Mouse (Mus musculus) liver (tissue): Measurements from ENCODE around the gene Esr2.
"Not testable (repeated sequence)": the region's sequence is repeated elsewhere in the genome, so short reads cannot be mapped to it uniquely, and the experiment has no call there.

Experiments used
- DNase-seq: peaks from one replicate; pipeline ENCODE4 v3.0.0-alpha.2; 2020; ENCODE audit warnings: mixed read lengths

Gene Esr2

DNA sequence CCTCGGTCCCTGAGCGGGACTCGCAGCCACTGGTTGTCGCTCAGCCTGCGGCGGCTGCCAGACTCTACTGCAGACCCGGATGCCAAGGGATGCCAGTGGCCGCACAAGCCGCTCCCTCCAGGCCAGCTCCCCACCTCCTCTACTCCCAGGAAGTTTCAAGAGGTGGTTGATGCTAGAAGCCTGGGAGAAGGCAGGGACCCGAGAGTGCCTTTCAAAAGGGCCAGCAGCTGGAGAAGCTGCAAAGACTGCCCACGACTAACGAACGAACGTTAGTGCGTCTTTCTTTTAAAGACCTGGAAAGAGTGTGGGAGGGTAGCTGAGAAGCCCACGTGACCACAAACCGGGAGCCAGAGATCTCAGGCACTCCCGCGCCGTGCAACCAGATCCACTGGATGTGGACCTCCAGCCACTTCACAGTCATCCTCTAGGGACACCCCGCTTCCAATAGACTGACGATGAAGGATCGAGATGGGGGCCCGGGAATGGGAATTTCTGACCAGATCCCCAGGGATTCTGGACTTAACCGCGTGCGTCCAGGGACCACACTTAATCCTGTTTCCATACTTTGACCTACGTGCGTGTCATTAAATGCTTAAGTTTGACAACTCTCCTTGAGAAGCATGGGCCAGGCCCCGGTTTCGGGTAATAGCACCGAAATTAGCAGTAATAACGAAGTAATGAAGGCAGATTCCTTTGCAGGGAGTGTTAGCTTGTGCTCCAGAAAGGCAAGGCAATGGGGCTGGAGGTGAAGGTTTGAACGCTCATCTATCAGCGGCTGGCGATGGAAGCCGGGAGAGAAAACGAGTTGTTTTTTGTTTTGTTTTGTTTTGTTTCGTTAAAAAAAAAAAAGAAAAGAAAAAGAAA is at the start of gene Esr2:
TSS of gene Esr2 (minus strand) at position 260 of the 864 bp plus-strand sequence.
- DNase-seq: no peak

DNA sequence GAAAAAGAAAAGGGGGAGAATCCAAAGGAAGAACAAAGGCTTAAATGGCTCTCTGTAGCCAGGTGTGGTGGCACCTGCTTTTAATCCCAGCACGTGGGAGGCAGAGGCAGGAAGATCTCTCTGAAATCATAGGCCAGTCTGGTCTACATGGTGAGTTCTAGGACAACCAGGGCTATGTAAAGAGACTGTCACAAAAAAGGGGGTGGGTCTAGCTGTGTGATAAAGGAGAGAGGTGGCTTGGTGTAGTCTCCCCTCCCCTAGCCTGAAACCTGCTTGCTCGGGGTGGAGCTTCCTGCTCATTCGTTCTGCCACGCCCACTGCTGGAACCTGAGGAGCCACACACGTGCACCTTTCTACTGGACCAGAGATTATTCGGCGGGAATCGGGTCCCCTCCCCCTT is 45.0 kb upstream of the Esr2 start:
- not testable (repeated sequence) for DNase-seq

DNA sequence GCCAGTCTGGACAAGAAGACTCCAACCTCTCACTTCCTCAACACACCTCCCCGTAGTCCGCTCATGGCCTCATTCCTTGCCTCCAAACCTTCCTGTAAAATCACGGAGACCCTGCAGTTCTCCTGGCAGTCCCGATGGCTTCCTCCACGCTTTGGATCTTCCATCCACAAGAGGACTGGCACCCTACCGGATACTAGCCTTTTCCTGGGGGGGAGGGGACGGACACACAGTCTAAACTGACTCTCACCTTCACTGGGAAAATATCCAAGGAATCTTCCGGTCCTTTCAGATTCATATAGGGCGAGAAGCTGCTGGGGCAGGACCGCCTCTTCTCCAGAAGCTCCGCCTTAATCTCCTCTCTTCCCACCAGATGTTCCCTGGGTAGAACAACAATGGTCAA is 39.7 kb upstream of the Esr2 start:
- no peak for DNase-seq

DNA sequence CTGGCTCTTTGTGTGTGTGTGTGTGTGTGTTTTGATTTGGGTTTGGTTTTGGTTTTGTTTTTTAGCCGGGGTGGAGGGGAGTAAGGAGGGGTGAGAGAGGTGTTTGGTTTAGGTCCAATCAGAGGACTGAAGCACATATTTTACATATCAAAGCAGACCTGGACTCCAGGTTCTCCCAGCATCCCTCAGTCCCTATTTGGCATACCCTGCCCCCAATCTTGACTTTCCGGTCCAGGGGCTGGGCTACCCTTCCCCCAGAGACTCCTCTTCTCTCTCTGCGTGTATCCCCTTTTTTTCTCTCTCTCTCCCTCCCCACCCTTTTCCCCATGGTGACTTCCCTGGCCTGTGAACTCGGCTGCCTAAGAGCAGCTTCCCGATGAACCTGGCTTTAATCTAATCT is 38.1 kb upstream of the Esr2 start:
- no peak for DNase-seq

DNA sequence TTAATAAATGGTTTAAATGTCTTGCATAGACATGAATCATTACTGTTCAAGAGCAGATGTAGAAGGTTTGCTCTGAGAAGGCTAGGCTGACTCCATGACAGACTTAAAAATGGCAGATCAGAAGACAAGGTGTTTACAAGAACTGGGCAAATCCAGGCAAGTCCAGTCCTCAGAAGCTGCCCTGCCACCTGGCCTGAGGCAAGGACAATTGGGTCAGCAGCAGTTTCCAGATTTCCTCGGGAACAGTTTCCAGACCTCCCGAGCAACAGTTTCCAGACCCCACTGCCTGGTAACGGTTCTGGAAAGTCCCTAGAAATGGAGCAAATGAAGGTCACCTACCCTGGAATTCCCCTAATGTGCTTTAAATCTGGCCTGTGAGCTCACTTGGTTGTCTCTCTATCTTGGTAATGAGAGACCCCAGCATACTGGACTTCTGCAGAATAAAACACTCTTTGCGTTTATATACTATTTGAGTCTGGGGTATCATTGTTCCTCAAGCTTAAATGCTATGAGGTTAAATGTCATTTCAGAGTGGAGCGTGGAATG is 32.4 kb upstream of the Esr2 start:
- DNase-seq: no peak

DNA sequence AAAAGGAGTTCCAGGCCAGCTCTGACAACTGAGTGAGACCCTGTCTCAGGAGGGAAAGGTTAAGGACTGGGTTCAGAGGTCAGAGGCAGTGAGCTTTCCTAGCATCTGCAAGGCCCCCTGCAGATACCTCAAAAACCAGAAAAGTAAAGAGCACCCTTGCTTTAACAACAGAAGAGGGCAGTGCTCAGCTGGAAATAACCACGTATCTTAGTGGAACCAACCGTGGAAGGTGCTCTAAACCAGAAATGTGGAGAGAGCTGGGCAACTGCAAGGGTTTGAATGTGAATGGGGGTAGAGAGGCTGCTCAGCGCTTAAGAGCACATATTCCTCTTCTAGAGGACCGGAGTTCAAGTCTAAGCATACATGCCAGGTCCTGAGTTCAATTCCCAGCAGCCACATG is 23.3 kb upstream of the Esr2 start:
- no peak for DNase-seq

DNA sequence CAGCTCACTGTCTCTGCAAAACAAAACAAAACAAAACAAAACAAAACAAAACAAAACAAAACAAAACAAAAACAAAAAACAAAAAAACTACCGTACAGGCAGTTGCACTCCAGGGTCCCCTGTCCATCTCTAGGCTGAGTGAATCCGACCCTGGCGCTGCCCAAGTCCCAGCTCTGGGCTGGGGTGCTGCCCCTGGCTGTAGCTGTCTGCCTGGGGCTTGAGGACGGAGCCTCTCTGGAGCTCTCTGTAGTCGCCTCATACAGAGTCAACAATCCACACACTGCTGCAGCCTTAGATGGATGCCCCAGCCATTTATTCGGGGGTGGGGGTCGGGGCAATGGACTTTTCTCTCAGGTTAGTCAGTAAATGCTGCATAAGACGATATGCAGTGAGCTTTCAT is 20.0 kb upstream of the Esr2 start:
- no peak for DNase-seq

DNA sequence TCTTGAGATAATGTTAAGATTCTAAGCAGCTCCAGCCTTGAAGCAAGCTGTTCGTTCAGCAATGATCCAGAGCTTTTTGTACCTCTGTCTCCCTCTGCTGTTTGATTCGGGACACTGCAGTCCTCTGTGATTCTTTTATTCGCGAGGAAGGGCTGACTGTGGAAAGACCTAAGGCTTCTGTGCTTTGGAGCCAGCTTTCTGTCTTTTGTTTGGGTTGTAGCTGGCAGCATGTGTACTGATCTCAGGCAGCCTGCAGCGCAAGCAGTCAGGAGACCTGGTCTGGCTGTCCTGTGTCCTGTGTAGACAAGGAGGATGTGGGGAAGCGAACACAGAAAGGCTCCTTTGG is 19.6 kb upstream of the Esr2 start:
- peak; percentile 58 for DNase-seq

DNA sequence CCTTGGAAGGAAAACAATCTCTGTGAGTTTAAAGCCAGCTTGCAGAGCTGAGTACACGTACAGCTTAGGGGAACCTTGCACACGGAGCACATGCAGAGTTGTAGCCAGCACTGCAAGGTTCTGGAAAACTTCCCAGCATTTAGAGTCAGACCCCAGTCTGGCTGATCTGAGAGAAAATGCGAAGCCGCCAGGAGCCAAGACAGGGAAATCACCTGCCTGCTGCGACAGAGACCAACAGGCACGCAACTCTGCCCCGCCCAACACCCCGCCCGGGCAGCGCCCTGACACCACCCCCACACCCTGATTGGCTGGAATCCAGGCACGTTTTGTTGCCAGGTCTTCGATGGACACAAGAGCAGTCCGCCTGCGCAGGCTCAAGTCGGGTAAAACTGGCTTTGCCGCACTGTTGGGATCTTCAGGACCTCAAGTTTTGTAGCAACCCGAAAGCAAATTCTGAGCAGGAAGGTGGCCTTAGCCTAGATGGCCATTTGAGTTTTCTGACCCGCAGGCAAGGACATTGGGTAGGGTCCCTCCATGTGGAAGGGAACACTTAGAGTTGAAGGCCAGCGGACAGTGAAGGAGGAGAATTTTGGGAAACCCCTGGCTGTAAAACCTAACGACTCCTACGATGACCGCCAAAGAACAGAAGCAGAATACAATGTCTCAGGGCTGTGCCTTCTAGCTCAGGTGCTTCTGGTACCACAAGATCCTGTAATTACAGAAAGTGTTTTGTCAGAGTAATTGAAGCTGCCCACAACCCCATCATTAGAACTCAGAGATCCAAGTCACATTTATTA is 19.1 kb upstream of the Esr2 start:
- peak; percentile 87 for DNase-seq

DNA sequence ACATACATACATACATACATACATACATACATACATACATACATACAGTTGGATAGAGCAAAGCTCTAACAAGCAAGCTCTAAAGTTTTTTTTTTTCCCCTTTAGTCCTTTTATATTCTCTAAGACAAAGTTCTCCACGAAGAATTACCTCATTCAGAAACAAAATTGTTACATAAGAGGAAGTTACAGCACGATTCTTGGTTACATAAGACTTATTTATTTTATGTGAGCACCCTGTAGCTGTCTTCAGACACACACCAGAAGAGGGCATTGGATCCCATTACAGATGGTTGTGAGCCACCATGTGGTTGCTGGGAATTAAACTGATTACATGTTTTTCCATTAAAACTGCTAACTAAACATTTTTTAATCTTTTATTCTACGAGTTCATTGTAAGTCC is 17.5 kb upstream of the Esr2 start:
- DNase-seq: no peak

DNA sequence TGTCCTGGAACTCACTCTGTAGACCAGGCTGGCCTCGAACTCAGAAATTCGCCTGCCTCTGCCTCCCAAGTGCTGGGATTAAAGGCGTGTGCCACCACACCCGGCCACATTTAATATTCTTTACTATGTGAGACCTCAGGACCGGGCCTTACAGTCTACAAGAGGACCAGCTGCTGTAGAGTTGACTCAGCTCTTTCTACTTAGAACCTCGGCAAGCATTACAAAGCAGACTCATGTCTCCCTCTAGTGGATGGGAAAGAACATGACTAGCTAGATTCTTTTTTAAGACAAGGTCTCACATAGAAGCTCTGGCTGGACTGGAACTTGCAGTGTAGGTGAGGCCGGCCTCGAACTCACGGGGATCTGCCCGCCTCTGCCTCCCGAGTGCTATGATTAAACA is 13.9 kb upstream of the Esr2 start:
- no peak for DNase-seq

DNA sequence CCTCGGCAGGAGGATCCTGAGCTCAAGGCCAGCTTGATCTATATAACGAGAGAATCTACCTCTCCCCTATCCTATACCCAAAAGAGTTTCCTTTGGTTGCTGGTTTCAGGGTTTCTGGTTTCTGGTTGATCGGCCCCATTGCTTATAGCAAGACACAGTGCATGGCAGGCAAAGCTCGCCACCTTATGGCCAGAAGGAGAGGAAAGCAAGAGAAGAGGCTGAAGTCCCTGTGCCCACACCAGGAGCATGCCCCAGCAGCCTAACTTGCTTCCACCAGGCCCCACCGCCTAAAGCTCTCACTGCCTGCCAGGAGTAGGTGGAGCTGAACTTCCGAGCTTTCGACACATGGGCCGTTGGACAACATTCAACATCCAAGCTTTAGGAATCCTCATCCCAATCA is 10.8 kb upstream of the Esr2 start:
- DNase-seq: peak; percentile 23

DNA sequence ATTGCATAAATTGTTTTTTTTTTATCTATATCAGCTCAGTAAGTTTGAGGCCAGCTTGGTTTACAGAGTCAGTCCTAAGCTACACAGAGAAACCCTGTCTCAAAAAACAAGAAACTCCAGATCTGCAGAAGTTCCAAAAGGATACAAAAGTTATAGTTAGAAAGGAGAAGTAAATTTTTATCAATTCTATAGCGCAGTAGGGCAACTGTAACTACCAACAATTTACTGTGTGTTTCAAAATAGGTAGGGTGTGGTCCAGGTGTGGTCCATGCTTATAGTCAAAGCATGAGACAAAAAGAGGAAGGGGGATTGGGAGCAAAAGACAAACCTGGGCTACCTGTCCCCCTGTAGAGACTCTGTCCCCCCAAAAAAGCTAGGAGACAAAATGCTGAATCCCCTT is 9.4 kb upstream of the Esr2 start:
- DNase-seq: no peak

DNA sequence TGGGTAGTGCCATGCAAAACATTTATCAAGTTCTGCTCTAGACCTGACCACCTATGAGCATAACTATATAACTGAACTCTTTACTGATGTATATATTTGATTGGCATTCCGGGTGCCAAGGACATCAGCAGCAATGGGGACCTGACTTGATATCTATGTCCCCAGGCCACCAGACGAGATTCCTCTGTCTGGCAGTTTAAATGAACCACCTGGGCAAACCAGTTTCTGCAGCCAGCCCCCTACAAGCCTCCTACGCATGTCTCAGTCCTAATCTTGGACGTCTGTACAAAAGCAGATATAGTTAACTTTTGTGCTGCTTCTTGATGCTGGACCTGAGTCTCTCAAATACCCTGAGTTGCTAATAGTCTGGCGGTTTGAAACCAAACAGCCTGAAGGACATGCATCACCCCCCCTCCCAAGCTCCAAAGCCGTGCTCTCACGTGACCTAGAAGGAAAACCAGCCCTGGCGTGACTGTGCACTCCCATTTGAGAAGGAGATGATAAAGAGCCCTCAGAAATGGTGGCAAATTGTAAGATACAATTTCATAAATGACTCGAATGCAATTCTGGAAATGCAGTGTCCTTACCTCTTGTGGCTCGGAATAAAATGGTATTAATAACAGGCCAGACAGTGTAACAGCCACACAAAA is 8.2 kb upstream of the Esr2 start:
- no peak for DNase-seq

DNA sequence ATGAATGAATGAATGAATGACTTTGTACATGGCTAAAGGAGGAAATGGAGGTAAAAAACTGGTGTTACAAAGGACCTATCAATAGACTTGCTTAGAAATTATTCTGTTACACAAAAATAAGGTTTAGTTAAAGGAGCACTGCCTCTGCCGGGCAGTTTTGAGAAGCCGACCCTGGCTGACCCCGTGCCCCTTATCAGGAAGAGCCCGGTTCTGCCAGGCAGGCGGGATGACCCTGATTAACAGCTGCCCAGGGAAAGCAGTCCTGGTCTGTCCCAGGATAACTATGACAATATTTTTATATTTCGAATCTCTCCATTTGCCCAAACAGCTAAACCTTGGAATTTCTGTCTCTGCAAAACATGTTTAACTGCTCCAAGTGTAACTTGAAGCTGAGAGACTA is 7.2 kb upstream of the Esr2 start:
- DNase-seq: no peak

DNA sequence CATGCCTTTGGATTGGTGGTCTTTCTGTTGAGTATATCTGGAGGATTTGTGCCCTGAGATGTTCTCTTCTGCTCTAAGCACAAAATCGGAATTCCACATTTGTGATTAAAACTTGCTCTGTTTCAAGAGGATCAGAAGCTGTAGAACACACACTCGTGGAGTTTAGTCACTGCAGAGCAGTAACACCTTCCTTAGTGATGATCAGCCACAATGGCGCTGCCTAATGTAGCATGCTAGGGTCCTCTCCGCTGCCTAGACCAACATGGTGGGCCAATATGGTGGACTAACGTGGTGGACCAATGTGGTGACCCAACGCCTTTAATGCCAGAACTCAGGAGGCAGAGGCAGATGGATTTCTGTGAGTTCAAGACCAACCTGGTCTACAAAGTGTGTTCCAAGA is 5.8 kb upstream of the Esr2 start:
- DNase-seq: no peak

DNA sequence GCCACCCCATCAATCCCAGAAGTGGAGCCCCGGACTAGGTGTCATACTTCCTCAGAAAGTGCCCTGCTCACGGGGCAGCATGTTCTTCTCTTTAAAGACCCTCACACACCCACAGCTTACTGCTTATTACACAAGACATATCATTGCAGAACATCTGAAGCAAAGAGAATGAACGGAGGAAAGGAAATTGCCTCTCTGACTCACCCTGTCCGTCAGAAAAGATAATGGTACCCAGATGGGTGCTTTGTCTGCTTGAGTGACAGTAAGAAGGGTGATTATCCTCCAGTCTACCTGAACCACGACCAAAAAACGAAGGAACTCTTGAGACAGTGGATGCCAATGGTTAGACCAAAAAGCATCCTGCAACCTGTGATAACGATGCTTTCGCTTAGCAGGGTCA is 4.4 kb upstream of the Esr2 start:
- DNase-seq: no peak

DNA sequence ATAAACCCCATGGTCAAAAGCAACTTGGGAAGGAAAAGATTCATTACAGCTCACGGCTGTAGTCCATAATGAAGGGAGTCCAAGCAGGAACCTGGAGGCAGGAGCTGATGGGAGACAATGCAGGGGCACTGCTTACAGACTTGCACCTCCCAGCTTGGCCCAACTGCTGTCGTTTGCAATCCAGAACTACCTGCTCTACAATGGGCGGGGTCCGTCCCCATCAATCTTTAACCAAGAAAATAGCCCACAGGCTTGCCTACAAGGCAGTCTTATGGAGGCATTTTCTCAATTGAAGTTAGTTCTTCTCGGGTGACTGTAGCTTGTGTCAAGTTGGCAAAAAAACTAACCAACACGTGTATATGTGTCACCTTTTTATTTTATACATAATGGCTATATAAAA is 3.4 kb upstream of the Esr2 start:
- no peak for DNase-seq

DNA sequence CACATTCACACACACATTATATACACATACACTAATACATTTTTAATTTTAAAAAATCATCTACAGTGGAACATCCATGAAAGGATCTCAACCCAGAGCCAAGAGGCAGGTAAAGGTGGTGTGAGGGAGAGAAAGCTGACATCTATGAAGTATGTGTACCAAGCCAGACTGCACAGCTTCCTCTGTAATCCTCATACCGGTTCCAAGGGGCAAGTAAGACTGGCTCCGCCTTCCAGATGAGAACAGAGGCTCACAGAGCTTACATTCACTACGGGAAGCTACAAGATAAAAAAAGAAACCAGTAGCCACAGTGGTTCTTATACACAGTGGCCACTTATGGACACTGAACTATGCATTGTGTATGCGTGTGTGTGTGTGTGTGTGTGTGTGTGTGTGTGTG is 2.5 kb upstream of the Esr2 start:
- DNase-seq: no peak

DNA sequence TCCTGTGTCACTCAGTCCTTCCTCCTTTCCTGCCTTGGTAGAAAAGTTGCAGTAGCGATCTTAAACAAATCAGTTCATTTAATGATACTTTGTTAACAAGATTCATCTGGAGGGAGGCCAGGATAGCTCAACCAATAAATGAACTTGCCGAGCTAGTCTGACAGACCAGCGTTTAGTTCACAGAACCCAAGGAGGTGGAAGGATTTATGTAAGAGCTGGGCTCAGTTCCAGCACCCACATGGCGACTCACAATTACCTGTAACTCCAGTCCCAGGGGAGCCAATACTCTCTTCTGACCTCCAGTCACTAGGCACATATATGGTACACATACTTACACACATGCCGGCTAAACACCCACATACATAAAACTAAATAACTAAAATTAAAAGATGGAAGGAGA is 2.0 kb upstream of the Esr2 start:
- no peak for DNase-seq

DNA sequence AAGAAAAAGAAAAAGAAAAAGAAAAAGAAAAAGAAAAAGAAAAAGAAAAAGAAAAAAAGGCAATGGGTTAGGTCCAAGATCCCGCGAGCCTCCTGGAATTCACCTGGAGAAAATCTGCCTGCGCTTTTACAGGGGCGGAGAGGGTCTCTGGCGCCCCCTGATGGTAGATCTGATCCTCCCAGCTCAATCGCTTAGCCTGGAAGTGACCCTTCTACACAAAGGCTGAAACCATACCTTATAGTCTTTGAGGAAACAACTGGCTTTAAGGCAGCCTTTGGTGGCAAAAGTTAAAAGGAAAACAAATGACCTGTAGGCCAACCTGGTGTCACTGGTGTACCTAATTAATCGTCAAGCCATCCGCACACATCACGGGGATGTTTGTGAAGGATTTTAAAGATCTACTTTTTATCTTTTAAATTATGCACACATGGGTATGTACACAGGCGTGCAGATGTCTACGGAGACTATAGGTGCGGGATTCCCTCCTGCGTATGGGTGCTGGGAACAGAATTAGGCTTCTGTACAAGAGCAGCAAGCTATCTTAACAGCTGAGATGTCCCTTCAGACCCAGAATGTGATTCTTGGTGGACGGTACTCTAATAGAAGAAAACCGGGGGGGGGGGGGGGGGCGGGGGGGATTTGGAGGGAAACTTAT is 932 bp upstream of the Esr2 start:
- peak; percentile 62 for DNase-seq

DNA sequence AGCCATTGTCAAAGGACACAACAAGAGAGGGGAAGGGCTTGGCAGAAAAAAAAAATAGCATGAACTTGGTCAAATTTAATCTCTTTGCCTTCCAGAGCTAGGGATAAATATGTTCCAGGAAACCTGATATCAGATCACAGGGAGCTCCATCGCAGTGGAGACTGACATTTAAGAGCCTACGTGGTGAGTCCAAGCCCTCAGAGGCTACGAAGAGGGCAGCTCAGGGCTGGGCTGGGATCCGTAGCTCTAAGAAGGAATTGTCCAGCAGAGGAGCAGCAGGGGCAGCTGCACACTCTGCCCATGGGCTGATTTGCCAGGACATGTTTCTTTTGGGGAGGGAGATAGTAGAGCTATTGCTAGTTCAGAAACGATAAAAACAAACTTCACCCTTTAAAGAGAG is 11.4 kb downstream of the Esr2 start:
- DNase-seq: no peak

DNA sequence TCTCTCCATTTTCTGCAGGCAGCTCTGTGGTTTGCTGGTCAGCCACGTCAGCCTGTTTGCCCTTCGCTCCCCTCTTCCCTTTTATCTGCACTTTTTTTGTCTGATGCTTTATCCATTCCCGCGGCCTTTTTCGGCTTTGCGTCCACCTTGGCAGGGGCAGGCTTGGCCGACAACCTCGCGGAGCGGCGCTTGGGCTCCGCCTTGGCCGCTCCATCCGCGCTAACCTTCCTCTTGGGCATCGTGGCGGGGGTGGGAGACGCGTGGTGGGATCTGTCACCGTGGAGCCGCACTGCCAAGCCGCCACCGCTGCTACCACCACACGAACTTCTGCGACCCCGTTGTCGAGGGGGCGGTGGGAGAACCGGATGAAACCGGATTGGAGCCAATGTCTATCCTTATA is 24.7 kb downstream of the Esr2 start:
- not testable (repeated sequence) for DNase-seq
